Mouse (Mus musculus): ENCODE data around the gene Ift46. TPM values are rescaled to one million over a fixed set of nuclear protein-coding genes. Genes with fewer than 3 reads are reported as not detected.

Ift46 gene
- polyA plus RNA-seq, 1 experiment = 3.7 TPM

DNA sequence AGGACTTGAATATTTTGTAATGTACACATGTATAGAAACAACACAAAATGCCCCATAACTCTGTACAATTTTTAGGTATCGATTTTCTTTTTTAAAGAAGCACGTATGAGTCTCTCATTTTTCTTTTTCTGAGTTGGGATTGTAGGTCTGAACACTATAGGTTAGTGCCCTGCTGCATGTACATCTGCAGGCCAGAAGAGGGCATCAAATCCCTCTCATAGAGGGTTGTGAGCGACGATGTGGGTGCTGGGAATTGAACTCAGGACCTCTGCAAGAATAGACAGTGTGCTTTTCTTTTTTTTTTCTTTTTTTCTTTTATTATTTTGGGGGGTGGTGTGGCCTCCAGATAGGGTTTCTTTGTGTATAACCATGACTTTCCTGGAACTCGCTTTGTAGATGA, 3.7 kb downstream of the Ift46 start:
- no peak for TF ChIP-seq FLI1 (IDR thresholded peaks at IDR 0.05; ENCODE audit: low read length)
- no peak for TF ChIP-seq GATA1 (IDR thresholded peaks at IDR 0.05; ENCODE audit: borderline replicate concordance, low read length)
- peaks cover 21% of the 10 kb centered on the region for H3K4me1 ChIP-seq
- no peaks in the 10 kb centered on the region for H3K9me3 ChIP-seq
- H3K27me3 ChIP-seq (replicated peaks) = no peaks in the 10 kb centered on the region
- H3K36me3 ChIP-seq (replicated peaks; ENCODE audit: low read length) = no peaks in the 10 kb centered on the region
- H3K4me3 ChIP-seq (replicated peaks) = no peak overlapping the region

DNA sequence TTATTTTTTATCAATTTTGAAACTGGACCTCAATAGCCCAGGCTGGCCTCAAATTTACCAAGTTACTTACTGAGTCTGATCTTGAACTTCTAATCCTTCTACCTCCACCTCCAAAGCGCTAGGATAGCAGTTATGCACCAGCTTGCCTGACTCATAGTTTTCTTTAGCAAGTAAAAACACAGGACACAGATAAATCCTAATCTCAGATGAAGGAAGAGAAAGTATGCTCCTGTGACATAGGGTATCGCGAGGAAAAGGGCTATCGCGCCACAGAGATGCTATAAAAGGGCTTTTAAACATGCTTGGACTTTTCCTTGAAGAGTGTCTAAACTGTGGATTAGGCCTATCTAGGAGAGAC, 4.7 kb downstream of the Ift46 start:
- Histone ChIP-seq H3K4me3 (replicated peaks) (peak overlapping the region; percentile 93), H3K36me3 (replicated peaks; ENCODE audit: low read length) (no peaks in the 10 kb centered on the region), H3K27me3 (replicated peaks) (no peaks in the 10 kb centered on the region), H3K4me1 (peaks cover 21% of the 10 kb centered on the region), H3K9me3 (no peaks in the 10 kb centered on the region)
- TF ChIP-seq GATA1 (IDR thresholded peaks at IDR 0.05; ENCODE audit: borderline replicate concordance, low read length) (no peak), FLI1 (IDR thresholded peaks at IDR 0.05; ENCODE audit: low read length) (no peak)

DNA sequence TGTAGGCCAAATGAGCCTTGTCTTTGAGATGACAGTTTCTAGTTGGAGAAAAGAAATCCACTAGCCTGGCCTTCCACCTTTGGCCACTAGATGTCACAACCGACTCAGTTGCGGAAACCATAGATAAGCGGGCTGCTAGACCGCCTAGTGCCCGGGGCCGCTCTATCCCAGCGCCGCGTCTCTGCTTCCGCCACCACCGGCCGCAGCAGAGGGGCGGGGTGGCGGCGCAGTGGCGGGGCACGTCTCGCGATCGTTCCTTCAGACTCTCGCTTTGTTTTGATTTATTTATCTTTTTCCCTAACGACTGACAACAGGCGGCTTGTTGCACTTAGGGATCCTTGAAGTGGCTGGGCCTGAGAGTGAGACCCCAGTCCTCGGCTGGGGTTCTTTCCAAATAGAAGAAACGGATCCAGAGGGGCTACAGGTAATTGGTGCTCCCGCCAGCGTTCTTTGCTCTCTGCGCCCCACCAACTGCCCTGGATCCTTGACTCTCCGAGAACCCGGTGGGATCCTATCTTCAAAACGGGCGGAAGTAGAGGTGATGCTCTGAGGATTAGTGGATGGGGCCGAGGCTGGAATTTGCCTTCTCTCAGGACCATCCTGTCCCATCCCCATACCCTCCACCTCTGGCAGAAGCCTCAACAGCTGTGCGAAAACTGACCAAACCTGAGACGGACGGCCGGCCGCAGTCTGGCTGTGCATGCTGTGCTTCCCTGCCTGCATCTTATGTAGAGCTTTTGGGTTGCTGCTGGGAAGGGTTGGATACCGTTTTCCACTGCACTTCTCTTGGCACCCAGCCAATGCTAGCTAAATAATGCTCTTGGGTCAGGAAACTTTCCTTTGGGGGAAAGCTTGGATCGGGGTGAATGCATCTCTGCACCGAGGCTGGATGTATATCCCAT, 5.3 kb downstream of the Ift46 start:
- no peaks in the 10 kb centered on the region for H3K9me3 ChIP-seq
- peaks cover 21% of the 10 kb centered on the region for H3K4me1 ChIP-seq
- no peaks in the 10 kb centered on the region for H3K27me3 ChIP-seq (replicated peaks)
- H3K36me3 ChIP-seq (replicated peaks; ENCODE audit: low read length) = no peaks in the 10 kb centered on the region
- TF ChIP-seq FLI1 (IDR thresholded peaks at IDR 0.05; ENCODE audit: low read length) (no peak), GATA1 (IDR thresholded peaks at IDR 0.05; ENCODE audit: borderline replicate concordance, low read length) (no peak)
- peak overlapping the region; percentile 93 for H3K4me3 ChIP-seq (replicated peaks)

DNA sequence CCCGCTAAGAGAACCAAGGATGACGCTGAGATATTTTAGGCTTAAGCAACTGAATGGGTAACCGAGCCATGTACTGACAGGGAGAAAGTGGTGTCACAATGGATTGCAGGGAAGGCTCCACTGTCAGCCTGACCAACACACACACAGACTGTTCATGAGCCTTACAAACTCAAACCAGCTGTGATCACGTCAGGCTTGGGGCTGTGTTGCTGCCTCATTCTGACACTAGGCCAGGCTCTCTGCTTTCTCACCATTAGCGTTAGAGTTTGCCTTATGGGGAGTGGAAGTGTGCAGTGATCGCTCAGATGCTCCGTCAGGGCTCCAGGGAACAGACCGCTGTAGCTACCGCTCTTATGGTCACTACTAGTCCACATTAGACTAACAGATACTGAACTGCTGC, 25.1 kb downstream of the Ift46 start:
- Histone ChIP-seq H3K27me3 (replicated peaks) (peaks cover 28% of the 10 kb centered on the region), H3K4me3 (replicated peaks) (no peak overlapping the region), H3K36me3 (replicated peaks; ENCODE audit: low read length) (peaks cover 37% of the 10 kb centered on the region), H3K4me1 (peaks cover under 1% of the 10 kb centered on the region; the same call in 1 of the 2 replicates), H3K9me3 (no peaks in the 10 kb centered on the region)
- TF ChIP-seq FLI1 (IDR thresholded peaks at IDR 0.05; ENCODE audit: low read length) (no peak), GATA1 (IDR thresholded peaks at IDR 0.05; ENCODE audit: borderline replicate concordance, low read length) (no peak)

DNA sequence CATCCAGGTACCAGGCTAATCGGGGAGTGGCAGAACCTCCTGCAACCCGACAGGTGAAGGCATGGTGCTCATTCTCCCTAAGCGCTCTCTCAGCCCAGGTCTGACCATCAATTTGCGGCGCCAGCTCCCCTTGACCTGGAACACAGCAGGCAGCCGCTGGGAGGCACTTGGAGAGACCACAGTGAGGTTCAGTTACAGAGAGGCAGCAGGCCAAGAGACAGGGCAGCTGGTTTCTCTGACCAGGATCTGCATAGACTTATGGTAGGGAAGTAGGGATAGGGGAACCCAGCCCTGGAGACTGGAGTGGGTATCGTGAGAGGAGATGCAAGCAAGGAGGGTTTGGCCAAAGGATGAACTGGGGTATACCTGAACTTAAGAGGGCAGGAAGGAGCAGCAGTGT, 30.6 kb downstream of the Ift46 start:
- H3K4me1 ChIP-seq = peaks cover 22% of the 10 kb centered on the region
- TF ChIP-seq GATA1 (IDR thresholded peaks at IDR 0.05; ENCODE audit: borderline replicate concordance, low read length) (no peak), FLI1 (IDR thresholded peaks at IDR 0.05; ENCODE audit: low read length) (no peak)
- H3K36me3 ChIP-seq (replicated peaks; ENCODE audit: low read length) = no peaks in the 10 kb centered on the region
- peak overlapping the region; percentile 93 for H3K4me3 ChIP-seq (replicated peaks)
- H3K27me3 ChIP-seq (replicated peaks) = peaks cover 64% of the 10 kb centered on the region
- H3K9me3 ChIP-seq = no peaks in the 10 kb centered on the region

DNA sequence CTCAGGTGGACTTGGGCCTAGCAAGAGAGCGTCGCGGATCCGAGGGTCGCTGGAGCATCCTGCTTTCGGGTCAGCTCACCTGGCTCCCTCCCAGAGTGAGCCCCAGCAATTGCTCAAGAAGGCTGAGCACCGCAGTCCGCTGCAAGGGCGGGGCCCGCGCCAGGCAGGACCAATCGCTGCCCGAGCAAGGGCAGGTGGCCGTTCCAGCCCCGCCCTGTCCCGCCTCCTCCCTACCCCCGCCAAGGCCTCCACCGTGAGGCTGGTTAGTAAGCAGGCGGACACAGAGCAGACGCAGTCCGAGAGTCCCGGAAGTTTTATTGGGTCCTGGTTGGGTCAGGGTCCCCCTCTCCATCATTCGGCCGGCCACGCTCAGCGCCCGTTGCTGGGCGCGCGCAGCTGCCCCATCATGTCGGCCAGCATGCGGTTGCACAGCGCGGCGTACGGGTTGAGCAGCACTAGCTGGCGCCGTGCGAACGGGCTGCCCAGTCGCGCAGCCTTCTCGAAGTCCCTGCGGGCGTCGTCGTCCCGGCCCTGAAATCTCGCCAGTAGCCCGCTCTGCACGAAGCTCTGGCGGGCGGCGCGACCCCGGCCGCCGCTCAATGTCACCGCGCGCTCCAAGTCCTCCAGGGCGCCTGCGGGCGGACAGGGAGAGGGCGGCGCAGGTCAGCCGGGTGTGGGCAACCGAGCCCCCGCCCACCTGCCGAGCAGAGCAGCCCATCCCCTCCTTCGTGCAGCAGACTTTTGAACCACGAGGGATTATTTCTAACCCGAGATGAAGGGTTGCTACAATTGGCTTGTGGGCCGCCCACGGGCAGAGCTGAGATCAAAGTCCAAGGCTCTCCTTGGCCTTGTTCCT, 31.6 kb downstream of the Ift46 start, which contains the start of gene Tmem25:
Gene Tmem25 (minus strand): TSS at position 206 of the 856 bp plus-strand sequence.
- H3K27me3 ChIP-seq (replicated peaks) = peaks cover 62% of the 10 kb centered on the region
- TF ChIP-seq GATA1 (IDR thresholded peaks at IDR 0.05; ENCODE audit: borderline replicate concordance, low read length) = no peak
- TF ChIP-seq FLI1 (IDR thresholded peaks at IDR 0.05; ENCODE audit: low read length) = no peak

DNA sequence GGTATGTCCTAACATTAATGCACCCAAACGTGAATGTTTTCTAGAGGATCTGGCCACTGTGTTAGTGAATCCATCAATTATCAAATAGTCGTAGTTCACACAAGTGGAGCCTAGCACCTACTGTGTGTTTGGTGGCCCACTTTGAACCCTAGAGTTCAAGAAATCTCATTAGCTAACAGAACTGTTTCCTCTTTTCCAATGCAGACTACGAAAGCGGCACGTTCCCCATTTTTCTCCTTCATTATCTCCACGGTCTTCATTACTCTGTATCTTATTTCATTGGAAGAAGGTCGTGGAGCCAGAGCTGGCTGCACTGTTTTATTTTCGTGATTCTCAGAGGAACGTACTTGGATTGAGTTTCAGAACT, 32.2 kb downstream of the Ift46 start:
- H3K9me3 ChIP-seq = no peaks in the 10 kb centered on the region
- peaks cover 24% of the 10 kb centered on the region for H3K4me1 ChIP-seq
- peaks cover 56% of the 10 kb centered on the region for H3K27me3 ChIP-seq (replicated peaks)
- H3K4me3 ChIP-seq (replicated peaks) = peak overlapping the region; percentile 93
- TF ChIP-seq FLI1 (IDR thresholded peaks at IDR 0.05; ENCODE audit: low read length) (no peak), GATA1 (IDR thresholded peaks at IDR 0.05; ENCODE audit: borderline replicate concordance, low read length) (no peak)
- H3K36me3 ChIP-seq (replicated peaks; ENCODE audit: low read length) = peaks cover 8% of the 10 kb centered on the region

More for the DNA sequence above, 31.6 kb downstream of the Ift46 start, which contains the start of gene Tmem25:
- peaks cover 24% of the 10 kb centered on the region for H3K4me1 ChIP-seq
- peaks cover 3% of the 10 kb centered on the region for H3K36me3 ChIP-seq (replicated peaks; ENCODE audit: low read length)
- peak within 1 kb of the TSS; percentile 93 for H3K4me3 ChIP-seq (replicated peaks)
- no peaks in the 10 kb centered on the region for H3K9me3 ChIP-seq

DNA sequence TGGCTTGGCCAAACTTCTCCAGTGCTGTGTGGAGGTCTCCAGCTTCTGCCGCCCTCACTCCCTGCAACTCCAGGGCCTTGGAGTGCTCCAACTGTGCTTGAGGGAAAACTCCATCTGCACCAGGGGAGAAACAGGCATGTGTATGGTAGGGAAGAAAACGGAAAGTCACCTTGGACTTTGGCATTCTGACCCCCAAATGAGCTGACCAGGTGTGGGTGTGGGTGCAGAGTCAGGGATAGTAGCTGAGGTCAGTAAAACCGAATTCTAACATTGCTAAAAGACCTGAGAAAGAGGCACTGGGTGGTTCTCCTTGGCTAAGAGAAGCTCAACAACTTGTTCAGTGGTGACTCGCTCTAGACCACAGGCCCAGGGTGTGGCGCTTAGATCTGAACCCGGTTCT, 34.0 kb downstream of the Ift46 start:
- H3K4me1 ChIP-seq = peaks cover 24% of the 10 kb centered on the region
- TF ChIP-seq FLI1 (IDR thresholded peaks at IDR 0.05; ENCODE audit: low read length) (no peak), GATA1 (IDR thresholded peaks at IDR 0.05; ENCODE audit: borderline replicate concordance, low read length) (no peak)
- no peaks in the 10 kb centered on the region for H3K9me3 ChIP-seq
- peaks cover 25% of the 10 kb centered on the region for H3K36me3 ChIP-seq (replicated peaks; ENCODE audit: low read length)
- peaks cover 43% of the 10 kb centered on the region for H3K27me3 ChIP-seq (replicated peaks)
- no peak overlapping the region for H3K4me3 ChIP-seq (replicated peaks)

DNA sequence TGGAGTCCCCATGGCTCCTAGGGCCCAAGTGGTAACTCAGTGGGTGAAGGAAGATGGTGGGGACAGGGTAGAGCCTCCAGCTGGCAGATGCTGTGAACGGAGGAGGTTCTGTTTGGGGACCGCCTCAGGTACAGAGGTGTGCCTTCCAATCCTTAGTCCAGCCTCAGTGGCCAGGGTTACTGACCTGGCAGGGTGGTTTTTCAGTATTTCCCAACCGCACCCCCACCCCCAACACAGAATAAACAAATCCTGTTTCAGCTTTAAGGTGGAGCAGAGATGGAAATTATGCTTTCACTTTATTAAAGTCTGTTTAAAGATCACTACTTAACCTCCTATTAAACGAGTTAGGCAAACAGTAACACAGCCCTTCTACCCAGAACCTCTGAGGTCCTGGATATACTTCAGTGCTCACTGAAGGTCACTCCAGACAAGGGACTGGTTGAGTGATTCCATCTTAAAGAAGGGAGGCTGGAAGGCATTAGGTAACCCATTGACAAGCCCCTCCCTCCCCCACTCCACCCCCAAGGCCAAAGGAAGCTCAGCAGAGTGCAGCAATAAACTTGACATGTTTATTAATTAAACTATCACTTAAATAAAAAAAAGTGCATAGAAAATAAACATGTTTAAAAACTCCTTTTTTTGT, 35.2 kb downstream of the Ift46 start, which contains the start of gene Ttc36:
Gene Ttc36 (minus strand): TSS at position 265 of the 643 bp plus-strand sequence.
- H3K9me3 ChIP-seq = no peaks in the 10 kb centered on the region
- H3K4me1 ChIP-seq = peaks cover 23% of the 10 kb centered on the region
- H3K36me3 ChIP-seq (replicated peaks; ENCODE audit: low read length) = peaks cover 38% of the 10 kb centered on the region
- H3K4me3 ChIP-seq (replicated peaks) = no peak within 1 kb of the TSS
- TF ChIP-seq GATA1 (IDR thresholded peaks at IDR 0.05; ENCODE audit: borderline replicate concordance, low read length) = no peak
- no peak for TF ChIP-seq FLI1 (IDR thresholded peaks at IDR 0.05; ENCODE audit: low read length)
- H3K27me3 ChIP-seq (replicated peaks) = peaks cover 38% of the 10 kb centered on the region

Data from megakaryocyte, embryonic 14.5 days (primary cell).